Mouse (Mus musculus) kidney, embryonic 16.5 days (tissue): ENCODE data around the gene Rbm3. TPM values are rescaled to one million over a fixed set of nuclear protein-coding genes. Genes with fewer than 3 reads are reported as not detected.
A peak's percentile ranks its signal among the peaks of the same experiment; 100 is the strongest.

Experiments used
- ATAC-seq: fragments of 200-750 bp; cut with Nextera tagmentation; 2 replicates; pipeline ENCODE4 v1.8.0; 2017; ENCODE audit warnings: moderate TSS enrichment; ENCODE audit not compliant: low FRiP score, low TSS enrichment
- H3K27ac ChIP-seq: fragments of 300-500 bp; sonication (generic); 2 replicates; pipeline ENCODE4 v1.5.1; 2014; ENCODE audit warnings: low read length
- H3K27me3 ChIP-seq: fragments of 300-500 bp; sonication (generic); 2 replicates; pipeline ENCODE4 v1.6.1; 2014; ENCODE audit warnings: low read length, control low read depth, mixed read lengths; ENCODE audit not compliant: insufficient read depth
- H3K36me3 ChIP-seq: fragments of 300-500 bp; sonication (generic); 2 replicates; pipeline ENCODE4 v1.6.1; 2014; ENCODE audit warnings: low read length, control low read depth, mixed read lengths; ENCODE audit not compliant: insufficient read depth
- H3K4me1 ChIP-seq: fragments of 300-500 bp; sonication (generic); 2 replicates; pipeline ENCODE4 v1.6.1; 2014; ENCODE audit warnings: low read length, control low read depth, mixed read lengths; ENCODE audit not compliant: insufficient read depth
- H3K4me2 ChIP-seq: fragments of 300-500 bp; sonication (generic); replicated peaks from 2 replicates; pipeline ENCODE4 v1.6.1; 2014; ENCODE audit warnings: low read depth, low read length
- H3K4me3 ChIP-seq: fragments of 300-500 bp; sonication (generic); 2 replicates; pipeline ENCODE4 v1.5.1; 2014; ENCODE audit warnings: mild to moderate bottlenecking, low read length
- H3K9ac ChIP-seq: fragments of 300-500 bp; sonication (generic); replicated peaks from 2 replicates; pipeline ENCODE4 v1.6.1; 2014; ENCODE audit warnings: low read length
- H3K9me3 ChIP-seq: fragments of 300-500 bp; sonication (generic); 2 replicates; pipeline ENCODE4 v1.6.1; 2016; ENCODE audit warnings: low read length, control low read depth
- WGBS: fragments of 180-500 bp; shearing (Covaris S2); extraction: QIAGEN DNeasy Blood & Tissue Kit; methylation state at CpG from one replicate; pipeline ENCODE4 v1.1.7; 2014; 5-methylcytosine and 5-hydroxymethylcytosine counted together
- polyA plus RNA-seq: library from polyadenylated mRNA; unstranded; fragments of >200 nt; fragmentation: Nextera tagmentation; extraction: Ambion mirVana; gene quantifications from 2 replicates; pipeline ENCODE4 v1.2.1, GENCODE M21; 2015

The Rbm3 gene
- 433 and 441 TPM in 2 replicates for polyA plus RNA-seq

- no peaks in the 10 kb centered on the region for H3K9me3 ChIP-seq
- WGBS, result 30% methylated on average over 59 of the region's 65 CpGs
- no peaks in the 10 kb centered on the region for H3K27me3 ChIP-seq
- H3K9ac ChIP-seq, result peak within 1 kb of the TSS; percentile 84
- H3K27ac ChIP-seq, result peak within 1 kb of the TSS; percentile 99
- 0 out of 2 replicates have a peak, but pooled peaks cover 7% of the 10 kb centered on the region for H3K4me1 ChIP-seq
- peak within 1 kb of the TSS; percentile 81 for H3K4me2 ChIP-seq
- peaks cover 17% of the 10 kb centered on the region for H3K36me3 ChIP-seq
- ATAC-seq, result peak; percentile 95
- H3K4me3 ChIP-seq, result peak within 1 kb of the TSS; percentile 74
These were observed at the start of gene Rbm3 for GRCm38 (mm10) chrX:8145153-8145991. Gene Rbm3 (minus strand): TSS chrX:8145880.

DNA sequence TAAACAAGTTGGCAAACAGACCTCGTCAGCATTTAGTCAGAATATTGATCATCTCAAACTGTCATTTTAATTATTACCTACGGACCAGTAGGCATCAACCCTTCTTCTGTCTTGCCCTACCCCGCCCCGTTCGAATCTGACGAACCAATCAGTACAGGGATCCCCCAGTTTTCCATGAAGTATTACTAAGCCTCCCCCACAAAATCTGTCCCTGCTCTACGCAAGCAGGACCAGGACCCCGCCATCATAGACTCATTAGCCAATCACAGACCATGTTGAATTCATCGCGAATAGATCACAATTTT lies 47.7 kb upstream of the Rbm3 start, which contains the start of gene Ebp:
Gene Ebp, minus strand, starts transcription at position 94 of the 305 bp plus-strand sequence.
- 0 out of 2 replicates have a peak within 1 kb of the TSS, but pooled peaks have one; percentile 38 for H3K27ac ChIP-seq
- no peaks in the 10 kb centered on the region for H3K9me3 ChIP-seq
- WGBS, result 34% methylated on average over 10 of the region's 10 CpGs
- no peaks in the 10 kb centered on the region for H3K36me3 ChIP-seq
- ATAC-seq, result peak; percentile 21; the same call in 1 of the 2 replicates
- peak within 1 kb of the TSS; percentile 67 for H3K4me2 ChIP-seq
- H3K9ac ChIP-seq, result peak within 1 kb of the TSS; percentile 74
- no peaks in the 10 kb centered on the region for H3K27me3 ChIP-seq
- H3K4me3 ChIP-seq, result peak within 1 kb of the TSS; percentile 61
- no peaks in the 10 kb centered on the region for H3K4me1 ChIP-seq

- peak overlapping the region; percentile 74 for H3K9ac ChIP-seq
- WGBS, result 21% methylated on average over 38 of the region's 38 CpGs
- peak overlapping the region; percentile 67 for H3K4me2 ChIP-seq
- H3K9me3 ChIP-seq, result no peaks in the 10 kb centered on the region
- ATAC-seq, result peak; percentile 98
- no peaks in the 10 kb centered on the region for H3K4me1 ChIP-seq
- H3K4me3 ChIP-seq, result peak overlapping the region; percentile 61
- H3K27ac ChIP-seq, result 0 out of 2 replicates have a peak overlapping the region, but pooled peaks have one; percentile 38
- H3K36me3 ChIP-seq, result no peaks in the 10 kb centered on the region
- no peaks in the 10 kb centered on the region for H3K27me3 ChIP-seq
These were observed 47.1 kb upstream of the Rbm3 start for GRCm38 (mm10) chrX:8192640-8193418.

GRCm38 (mm10) chrX:8192126-8192639 lies 46.5 kb upstream of the Rbm3 start:
- Histone ChIP-seq H3K36me3 (no peaks in the 10 kb centered on the region), H3K9me3 (no peaks in the 10 kb centered on the region), H3K4me1 (no peaks in the 10 kb centered on the region), H3K27ac (0 out of 2 replicates have a peak overlapping the region, but pooled peaks have one; percentile 38), H3K4me3 (peak overlapping the region; percentile 61), H3K27me3 (no peaks in the 10 kb centered on the region), H3K9ac (peak overlapping the region; percentile 74), H3K4me2 (peak overlapping the region; percentile 67)
- peak; percentile 57; the same call in 1 of the 2 replicates for ATAC-seq
- WGBS, result 18% methylated on average over 13 of the region's 13 CpGs

- no peaks in the 10 kb centered on the region for H3K36me3 ChIP-seq
- H3K9me3 ChIP-seq, result no peaks in the 10 kb centered on the region
- no peak overlapping the region for H3K27ac ChIP-seq
- H3K4me2 ChIP-seq, result no peak overlapping the region
- WGBS, result 23% methylated on average over 7 of the region's 7 CpGs
- ATAC-seq, result no peak
- H3K4me1 ChIP-seq, result no peaks in the 10 kb centered on the region
- H3K4me3 ChIP-seq, result no peak overlapping the region
- no peaks in the 10 kb centered on the region for H3K27me3 ChIP-seq
- no peak overlapping the region for H3K9ac ChIP-seq
These were observed 37.3 kb upstream of the Rbm3 start for GRCm38 (mm10) chrX:8182871-8183540.

GRCm38 (mm10) chrX:8179646-8180045 lies 34.0 kb upstream of the Rbm3 start:
- Histone ChIP-seq H3K27ac (no peak overlapping the region), H3K4me2 (no peak overlapping the region), H3K9me3 (no peaks in the 10 kb centered on the region), H3K27me3 (no peaks in the 10 kb centered on the region), H3K36me3 (no peaks in the 10 kb centered on the region), H3K4me3 (no peak overlapping the region), H3K9ac (no peak overlapping the region), H3K4me1 (peaks cover 4% of the 10 kb centered on the region; the same call in 1 of the 2 replicates)
- WGBS, result 87% methylated on average over 5 of the region's 5 CpGs
- ATAC-seq, result no peak

DNA sequence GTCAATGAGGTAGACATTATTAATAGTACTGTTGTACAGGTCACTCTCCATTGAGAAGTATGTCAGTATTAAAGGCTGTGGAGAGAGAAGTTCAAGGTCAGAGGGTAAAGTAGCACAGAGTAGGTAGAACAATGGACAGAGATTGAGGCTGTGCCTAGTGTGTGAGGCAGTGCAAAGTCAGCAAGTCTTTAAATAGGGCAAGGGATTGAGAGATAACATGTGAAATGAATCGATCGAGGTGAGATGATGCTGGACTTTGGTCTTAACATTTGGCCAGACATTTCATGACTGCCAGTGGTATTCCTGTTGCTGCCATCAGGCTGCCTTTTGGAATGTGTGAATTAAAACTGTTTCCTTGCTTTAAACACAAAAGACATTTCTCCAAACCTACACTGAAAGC lies 33.2 kb upstream of the Rbm3 start:
- no peaks in the 10 kb centered on the region for H3K27me3 ChIP-seq
- no peak overlapping the region for H3K4me3 ChIP-seq
- H3K9me3 ChIP-seq, result no peaks in the 10 kb centered on the region
- ATAC-seq, result no peak
- no peaks in the 10 kb centered on the region for H3K36me3 ChIP-seq
- peaks cover 5% of the 10 kb centered on the region; the same call in 1 of the 2 replicates for H3K4me1 ChIP-seq
- H3K27ac ChIP-seq, result no peak overlapping the region
- H3K4me2 ChIP-seq, result no peak overlapping the region
- H3K9ac ChIP-seq, result no peak overlapping the region
- 97% methylated on average over 2 of the region's 2 CpGs for WGBS

DNA sequence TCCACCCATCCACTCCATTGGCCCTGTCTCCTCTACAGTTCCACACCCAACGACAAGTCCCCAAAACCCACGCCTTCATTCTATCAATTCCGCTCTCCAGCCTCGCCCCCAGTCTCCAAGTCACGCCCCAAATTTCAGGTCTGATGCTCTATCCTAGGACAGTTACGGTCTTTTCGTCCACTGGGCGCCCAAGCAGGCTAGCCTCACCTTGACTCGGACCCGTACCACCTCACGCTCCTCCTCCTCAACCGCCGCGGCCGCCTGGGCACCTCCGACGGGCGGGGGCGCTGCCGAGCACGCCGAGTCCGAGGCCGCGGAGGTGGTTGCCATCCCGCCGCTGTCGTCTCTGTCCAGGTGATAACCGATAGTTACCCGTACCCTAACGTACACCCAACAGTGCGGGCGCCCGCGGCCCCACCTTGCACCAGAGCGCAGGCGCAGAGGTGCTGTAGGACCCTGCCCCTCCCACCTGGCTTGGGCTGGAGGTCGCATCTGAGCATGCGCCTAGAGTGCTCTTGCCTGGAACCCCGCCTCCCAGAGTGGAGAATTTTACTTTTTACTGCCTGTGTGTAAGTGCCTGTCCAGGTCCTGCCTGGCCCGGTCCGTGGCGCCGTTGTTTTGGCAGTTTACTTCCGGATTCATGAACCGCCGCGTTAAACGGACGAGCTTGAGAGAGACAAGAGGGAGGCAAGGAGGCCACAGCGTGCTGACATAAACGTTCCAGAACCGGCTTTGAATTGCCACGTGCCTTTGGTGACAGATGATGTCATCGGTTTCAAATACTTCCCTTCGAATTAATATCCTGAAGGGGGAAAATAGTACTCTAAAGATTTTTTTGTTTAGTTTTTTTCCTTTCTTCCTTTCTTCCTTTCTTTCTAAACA lies 30.1 kb upstream of the Rbm3 start, which contains the start of gene Tbc1d25:
Gene Tbc1d25, minus strand, starts transcription at position 678 of the 882 bp plus-strand sequence.
- Histone ChIP-seq H3K27ac (no peak within 1 kb of the TSS), H3K9ac (peak within 1 kb of the TSS; percentile 71), H3K4me1 (peaks cover 5% of the 10 kb centered on the region; the same call in 1 of the 2 replicates), H3K4me2 (peak within 1 kb of the TSS; percentile 60), H3K36me3 (no peaks in the 10 kb centered on the region), H3K9me3 (no peaks in the 10 kb centered on the region), H3K4me3 (peak within 1 kb of the TSS; percentile 71), H3K27me3 (no peaks in the 10 kb centered on the region)
- peak; percentile 97 for ATAC-seq
- 14% methylated on average over 52 of the region's 56 CpGs for WGBS
